Mouse (Mus musculus) cerebellum, adult 8-10 months (tissue): Measurements from ENCODE around the gene Psmb7.
A peak's percentile ranks its signal among the peaks of the same experiment; 100 is the strongest.

Source experiments
- DNase-seq: peaks from one replicate; pipeline ENCODE4 v3.0.0; 2022

Psmb7 gene

DNA sequence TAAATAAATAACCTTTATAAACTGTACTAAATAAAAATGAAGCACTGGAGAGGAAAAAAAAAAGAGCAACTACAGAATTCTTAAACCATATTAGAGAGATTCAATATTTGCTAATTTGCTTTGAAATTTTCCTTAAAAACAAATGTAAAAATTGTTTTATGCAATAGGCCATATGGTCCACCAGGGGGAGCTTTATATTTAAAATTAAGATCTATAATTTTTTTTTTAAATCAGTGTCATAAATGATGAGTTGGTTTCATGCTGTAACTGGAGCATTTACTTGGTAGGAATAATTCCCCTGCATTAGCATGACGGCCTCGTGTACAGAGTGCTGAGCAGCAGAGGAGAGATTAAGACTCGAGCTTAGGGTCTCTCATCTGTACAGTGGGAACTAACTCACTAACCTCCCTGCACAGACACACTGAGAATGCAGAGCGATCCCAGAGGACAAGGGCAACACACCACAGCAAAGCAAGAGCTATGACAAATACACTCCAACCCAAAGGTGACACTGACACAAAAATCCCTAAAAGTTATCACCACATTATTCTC is 6.1 kb downstream of the Psmb7 start:
- no peak for DNase-seq

GRCm38 (mm10) chr2:38630574-38630973 is 13.3 kb downstream of the Psmb7 start:
- DNase-seq, result no peak

DNA sequence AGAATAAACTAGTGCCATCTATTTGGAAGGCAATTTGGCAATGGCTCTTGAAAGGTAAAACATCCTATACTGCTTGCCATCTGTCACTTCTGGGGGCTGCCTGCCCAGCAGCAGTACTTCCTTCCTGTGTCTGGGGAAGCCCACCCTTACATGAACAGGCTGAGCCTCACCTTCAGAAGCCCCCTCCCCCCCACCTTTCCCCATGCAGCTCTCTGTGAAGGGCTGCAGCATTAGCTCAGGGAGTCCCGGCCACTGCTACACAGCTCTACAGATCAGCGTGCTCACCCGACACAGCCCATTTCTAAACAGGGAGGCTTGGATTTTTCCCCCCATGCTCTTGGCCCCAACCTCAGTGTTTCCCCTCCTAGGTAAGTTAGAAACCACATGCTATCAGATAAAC is 14.4 kb downstream of the Psmb7 start:
- DNase-seq, result no peak

GRCm38 (mm10) chr2:38628801-38629200 is 15.1 kb downstream of the Psmb7 start:
- no peak for DNase-seq

DNA sequence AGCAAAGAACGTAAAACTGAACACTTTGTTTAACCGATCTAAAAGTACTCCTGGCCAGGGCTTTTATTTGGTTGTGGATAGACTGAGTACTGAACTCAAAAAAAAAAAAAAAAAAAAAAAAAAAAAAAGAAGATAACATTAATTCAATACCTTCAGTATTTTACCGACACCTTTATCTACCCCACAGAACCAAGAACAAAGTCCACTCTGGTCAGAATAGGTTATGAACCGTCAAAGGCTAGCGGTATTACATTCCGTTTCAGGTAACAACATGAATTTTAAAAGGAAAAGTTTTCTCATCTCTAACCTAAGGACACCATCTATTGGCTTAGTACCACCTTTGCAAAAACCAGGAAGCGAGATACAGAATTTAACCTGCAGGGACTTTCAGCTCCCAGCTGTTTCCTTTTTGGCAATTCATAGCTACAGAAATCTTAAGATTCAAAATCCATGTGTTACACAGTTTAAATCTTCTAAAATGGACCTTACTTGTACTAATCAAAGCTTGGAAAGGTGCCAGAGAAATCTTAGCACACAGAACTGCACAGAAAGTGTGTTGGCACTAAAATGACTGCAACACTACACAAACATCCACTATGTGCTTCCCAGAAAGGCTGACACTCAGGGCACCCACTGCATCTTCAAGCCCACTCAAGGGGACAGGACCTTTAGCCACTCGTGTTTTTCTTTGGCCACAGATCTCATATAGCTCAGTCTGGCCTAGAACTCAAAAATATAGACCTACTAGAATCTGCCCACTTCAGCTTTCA is 19.9 kb downstream of the Psmb7 start:
- DNase-seq, result no peak

DNA sequence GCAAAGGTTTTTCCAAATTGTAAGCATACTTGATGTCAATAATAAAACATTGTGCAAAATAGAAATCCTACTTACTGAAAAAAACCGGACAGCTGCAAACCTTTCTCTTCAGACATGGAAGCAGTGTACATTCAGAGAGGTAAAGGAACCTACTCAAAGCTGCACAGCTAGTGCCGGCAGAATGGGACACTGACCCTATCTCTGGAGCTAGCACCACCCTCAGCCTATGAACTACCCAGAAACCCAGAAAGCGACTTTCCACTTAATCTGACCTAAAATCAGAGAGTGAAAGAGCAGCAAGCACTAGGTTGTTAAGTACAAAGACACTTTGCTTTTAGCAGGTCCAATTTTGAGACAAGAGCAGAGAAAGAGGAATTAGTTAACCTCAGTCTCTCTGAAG is 20.5 kb downstream of the Psmb7 start:
- no peak for DNase-seq

- no peak for DNase-seq
Observed at GRCm38 (mm10) chr2:38621610-38622021, 22.3 kb downstream of the Psmb7 start.

- DNase-seq, result no peak
Observed at GRCm38 (mm10) chr2:38621076-38621475, 22.8 kb downstream of the Psmb7 start.

DNA sequence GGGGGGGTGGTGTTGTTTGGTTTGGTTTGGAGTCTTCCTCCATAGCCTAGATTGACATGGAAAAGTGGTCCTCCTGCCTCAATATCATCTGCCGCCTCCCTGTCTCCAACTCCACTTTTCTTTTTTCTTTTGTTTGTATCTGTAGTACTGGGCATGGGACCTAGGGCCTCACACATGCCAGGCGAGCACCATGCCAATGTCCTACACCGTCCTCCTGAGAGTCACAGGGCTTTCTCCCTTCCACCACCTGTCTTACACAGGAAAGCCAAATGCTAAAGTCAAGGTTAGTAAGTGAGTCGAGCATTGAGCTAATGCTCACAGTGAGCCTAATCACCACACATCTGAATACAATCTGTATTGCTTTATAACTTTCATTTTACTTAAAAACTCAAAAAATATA is 24.1 kb downstream of the Psmb7 start:
- peak; percentile 67 for DNase-seq

DNA sequence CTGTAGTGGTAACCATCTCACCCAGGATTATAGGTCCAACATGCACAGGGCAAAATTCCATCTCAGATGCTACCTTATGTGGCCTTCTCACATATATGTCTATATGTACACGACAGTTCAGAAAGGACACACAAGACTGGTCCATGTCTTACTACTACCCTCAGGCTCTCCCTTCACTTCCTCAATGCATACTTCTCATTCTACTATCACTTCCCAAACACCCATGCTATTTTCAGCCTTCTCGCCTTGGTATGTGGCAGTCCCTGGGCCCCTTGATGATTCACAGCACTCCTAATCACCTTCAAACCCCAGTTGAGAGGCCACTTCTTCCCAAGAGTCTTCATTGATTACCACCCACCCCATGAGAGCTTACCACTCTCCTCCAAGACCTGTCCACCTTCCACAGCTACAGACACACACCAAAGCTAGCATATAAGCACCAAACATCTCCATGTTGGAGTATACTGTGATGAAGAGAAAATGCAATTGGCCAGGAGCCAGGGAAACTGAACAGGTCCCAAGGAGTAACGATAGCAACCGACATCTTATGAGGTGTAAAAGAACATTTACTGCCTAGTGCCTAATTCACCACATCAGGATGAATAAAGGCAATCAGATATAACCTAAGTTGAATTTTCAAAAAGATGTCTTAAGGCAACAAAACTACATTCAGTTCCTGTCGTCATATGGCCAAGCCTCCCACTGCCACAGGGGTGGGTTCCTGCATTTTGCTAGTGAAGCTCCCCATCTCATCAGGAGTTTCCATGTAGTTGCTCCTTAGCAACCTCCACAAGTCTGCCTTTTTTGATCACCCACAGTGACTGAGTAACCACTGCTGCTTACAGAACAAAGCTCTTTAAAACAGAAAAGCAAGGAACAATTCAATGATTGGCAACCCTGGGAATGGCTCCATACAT is 26.7 kb downstream of the Psmb7 start:
- no peak for DNase-seq

GRCm38 (mm10) chr2:38616072-38616471 is 27.8 kb downstream of the Psmb7 start:
- DNase-seq, result no peak

DNA sequence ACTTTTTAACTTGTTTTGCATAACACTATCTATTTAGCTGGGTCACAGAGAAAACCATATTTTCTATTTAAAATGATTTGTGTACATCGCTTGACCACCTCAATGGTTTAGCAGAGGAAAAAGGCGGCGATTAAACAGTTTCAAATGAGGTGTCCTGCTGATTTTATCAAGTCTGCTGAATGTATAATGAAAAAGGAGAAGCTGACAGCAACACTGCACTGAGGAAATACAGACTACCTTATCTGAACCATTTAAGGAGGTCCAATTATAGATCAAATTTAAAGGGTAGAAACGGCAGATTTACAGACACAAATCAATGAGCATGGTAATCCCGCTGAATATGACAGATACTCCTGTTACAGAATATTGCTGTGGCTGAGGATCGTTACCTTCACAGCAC is 29.4 kb downstream of the Psmb7 start:
- no peak for DNase-seq

- DNase-seq, result no peak
Observed at GRCm38 (mm10) chr2:38613576-38613975, 30.3 kb downstream of the Psmb7 start.

DNA sequence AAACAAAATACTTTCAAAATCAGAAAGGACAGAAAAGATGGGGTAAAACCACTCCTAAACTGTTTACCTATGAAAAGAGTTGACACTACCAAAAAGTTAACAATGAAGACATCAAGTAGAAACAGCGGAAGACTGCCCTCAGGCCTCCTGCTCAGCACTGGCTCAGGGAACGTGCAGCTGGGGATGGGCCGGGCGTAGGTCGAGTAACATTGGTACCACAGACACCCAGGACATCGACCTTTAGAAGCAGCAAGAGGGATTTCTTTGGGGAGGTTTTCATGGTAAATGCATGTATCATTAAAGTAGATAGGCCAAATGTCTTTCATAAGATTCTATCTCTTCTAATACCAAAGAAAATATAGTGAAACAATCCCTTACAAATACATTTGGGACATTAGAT is 31.3 kb downstream of the Psmb7 start:
- DNase-seq, result no peak

GRCm38 (mm10) chr2:38610161-38610560 is 33.7 kb downstream of the Psmb7 start:
- DNase-seq, result no peak

DNA sequence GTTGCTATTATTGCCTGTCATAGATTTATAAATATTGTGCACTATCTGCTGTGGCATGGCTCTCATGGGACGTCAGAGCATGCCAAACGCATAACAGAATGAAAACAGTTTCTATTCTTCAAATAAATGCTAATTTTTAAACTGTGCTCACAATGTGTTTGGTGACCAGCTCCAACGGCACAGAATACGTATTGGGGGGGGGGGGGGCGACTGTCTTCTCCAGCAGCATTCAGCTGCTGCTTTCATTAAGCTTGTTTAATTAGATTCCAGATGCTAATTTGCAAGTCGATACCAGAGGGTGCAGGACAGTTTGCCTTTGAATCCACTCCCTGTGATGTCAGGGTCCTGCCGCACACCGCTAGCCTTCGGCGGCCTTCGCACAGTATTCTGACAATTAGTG is 34.6 kb downstream of the Psmb7 start:
- no peak for DNase-seq

GRCm38 (mm10) chr2:38608831-38609309 is 35.0 kb downstream of the Psmb7 start:
- DNase-seq, result no peak

- DNase-seq, result no peak
Observed at GRCm38 (mm10) chr2:38607716-38608115, 36.2 kb downstream of the Psmb7 start.

DNA sequence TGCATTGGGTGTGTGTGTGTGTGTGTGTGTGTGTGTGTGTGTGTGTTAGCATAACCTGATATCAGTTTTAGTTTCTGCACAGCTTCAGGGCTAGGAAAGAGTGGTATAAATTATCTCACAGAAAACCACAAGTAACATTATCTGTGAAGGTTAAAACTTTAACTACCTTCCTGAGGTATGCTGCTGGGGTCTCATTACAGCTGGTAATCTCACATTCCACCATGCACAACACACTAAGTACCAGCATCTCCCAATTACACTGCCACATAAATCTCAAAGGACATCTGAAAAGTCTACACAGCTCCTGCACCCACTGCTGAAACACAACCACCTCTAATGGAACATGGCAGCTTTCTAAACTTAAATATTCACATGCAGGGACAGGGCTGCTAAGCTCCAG is 43.0 kb downstream of the Psmb7 start:
- DNase-seq, result no peak

DNA sequence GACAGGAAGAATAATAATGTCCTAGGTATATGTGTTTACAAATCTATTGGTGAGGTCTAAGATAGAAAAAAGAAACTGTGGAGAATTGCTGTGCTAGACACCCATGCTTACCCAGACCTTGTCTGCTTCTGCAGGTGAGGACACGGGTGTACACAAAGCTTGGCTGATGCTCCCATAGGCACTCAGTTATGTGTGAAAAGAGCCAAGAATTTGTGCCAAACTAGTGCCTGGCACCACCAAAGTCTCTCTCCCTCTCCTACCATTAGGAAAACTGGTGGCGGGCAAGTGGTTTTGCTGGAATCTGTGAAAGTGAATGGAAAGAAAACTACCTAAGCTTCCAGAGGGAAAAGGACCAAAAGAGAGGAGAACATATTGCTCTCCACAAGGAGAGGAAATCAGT is 45.5 kb downstream of the Psmb7 start:
- DNase-seq, result no peak

GRCm38 (mm10) chr2:38597896-38598295 is 46.0 kb downstream of the Psmb7 start:
- DNase-seq, result no peak

DNA sequence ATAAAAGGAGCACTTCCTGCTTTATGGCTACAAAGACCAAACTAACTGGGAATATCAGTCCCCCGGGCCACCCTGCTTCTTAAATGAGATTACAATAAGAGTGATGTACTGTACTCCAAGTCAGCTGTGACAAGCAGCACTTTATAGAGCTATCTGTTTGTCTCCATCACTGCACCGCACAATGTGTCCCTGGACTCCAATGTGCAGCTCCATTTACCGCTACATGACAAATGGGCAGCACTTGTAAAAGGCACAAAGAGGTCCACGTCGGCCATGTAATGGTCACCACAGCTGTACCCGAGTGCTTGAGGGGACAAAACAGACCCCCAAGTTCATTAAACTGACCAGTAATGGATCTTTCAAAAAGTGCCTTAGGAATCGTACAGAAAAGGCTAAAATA is 49.0 kb downstream of the Psmb7 start:
- DNase-seq, result no peak

DNA sequence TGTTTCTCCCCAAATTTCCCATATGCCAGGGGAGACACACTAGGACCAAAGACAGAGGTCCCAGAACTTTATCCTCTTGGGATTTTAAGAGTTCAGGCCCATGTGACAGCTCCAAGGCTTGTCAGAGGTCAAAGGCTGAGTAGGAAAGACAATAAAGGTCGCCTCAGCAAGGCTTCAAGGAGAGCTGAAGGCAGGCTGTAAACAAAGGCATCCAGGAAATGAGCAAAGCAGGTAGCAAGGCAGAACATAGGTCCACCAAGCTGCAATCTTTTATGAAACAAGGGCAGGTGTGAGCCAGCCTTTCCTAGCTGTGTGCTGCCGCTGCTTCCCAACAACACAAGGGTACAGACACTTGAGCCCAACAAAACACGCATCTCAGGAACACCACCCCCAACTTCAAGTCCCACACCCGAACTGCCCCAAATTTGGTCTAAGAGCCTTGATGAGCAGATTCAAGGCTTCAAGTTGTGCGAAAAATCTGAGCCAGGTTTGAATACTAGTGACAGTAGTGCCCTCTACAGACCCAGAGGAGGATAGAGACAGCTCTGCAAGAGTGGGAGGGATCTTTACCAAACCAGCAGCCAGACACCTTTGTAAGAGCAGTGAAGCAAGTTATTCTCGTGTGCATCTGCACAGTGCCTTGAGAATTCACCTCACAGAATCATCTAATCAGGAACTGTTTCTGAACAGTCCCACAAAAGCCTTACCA is 52.0 kb downstream of the Psmb7 start:
- DNase-seq, result peak; percentile 43
